Mouse (Mus musculus) forebrain, embryonic 13.5 days (tissue): Measurements from ENCODE around the gene Mrps23. TPM values are rescaled to one million over a fixed set of nuclear protein-coding genes. Genes with fewer than 3 reads are reported as not detected.
"Not testable (repeated sequence)": the region's sequence is repeated elsewhere in the genome, so short reads cannot be mapped to it uniquely, and the experiment has no call there.

Source experiments
- ATAC-seq: fragments of 200-750 bp; cut with Nextera tagmentation; 2 replicates; pipeline ENCODE4 v1.8.0; 2017
- H3K27ac ChIP-seq: fragments of 300-500 bp; sonication (generic); 2 replicates; pipeline ENCODE4 v1.5.1; 2015; ENCODE audit warnings: inconsistent platforms, mild to moderate bottlenecking, moderate library complexity
- H3K27me3 ChIP-seq: fragments of 300-500 bp; sonication (generic); 2 replicates; pipeline ENCODE4 v1.6.1; 2015; ENCODE audit warnings: mild to moderate bottlenecking, inconsistent platforms
- H3K36me3 ChIP-seq: fragments of 300-500 bp; sonication (generic); 2 replicates; pipeline ENCODE4 v1.6.1; 2015; ENCODE audit warnings: mild to moderate bottlenecking, inconsistent platforms; ENCODE audit not compliant: poor library complexity, severe bottlenecking
- H3K4me1 ChIP-seq: fragments of 300-500 bp; sonication (generic); 2 replicates; pipeline ENCODE4 v1.6.1; 2015; ENCODE audit warnings: inconsistent platforms
- H3K4me2 ChIP-seq: fragments of 300-500 bp; sonication (generic); 2 replicates; pipeline ENCODE4 v1.6.1; 2015; ENCODE audit warnings: inconsistent platforms, mild to moderate bottlenecking, moderate library complexity
- H3K4me3 ChIP-seq: fragments of 300-500 bp; sonication (generic); 2 replicates; pipeline ENCODE4 v1.5.1; 2015; ENCODE audit warnings: mild to moderate bottlenecking, inconsistent platforms
- H3K9ac ChIP-seq: fragments of 300-500 bp; sonication (generic); 2 replicates; pipeline ENCODE4 v1.6.1; 2015; ENCODE audit warnings: mild to moderate bottlenecking, inconsistent platforms
- H3K9me3 ChIP-seq: fragments of 300-500 bp; sonication (generic); replicated peaks from 2 replicates; pipeline ENCODE4 v1.6.1; 2016; ENCODE audit warnings: inconsistent platforms
- whole genome bisulfite sequencing: fragments of 180-500 bp; shearing (Covaris S2); methylation state at CpG from one replicate; pipeline ENCODE4 v1.1.7; 2015; 5-methylcytosine and 5-hydroxymethylcytosine counted together
- polyA plus RNA-seq: library from polyadenylated mRNA; unstranded; fragments of >200 nt; fragmentation: Nextera tagmentation; extraction: Ambion mirVana; gene quantifications from 2 replicates; pipeline ENCODE4 v1.2.1, GENCODE M21; 2015

The Mrps23 gene
- polyA plus RNA-seq, 1 experiment from 2014 or later: 70.9 TPM

- H3K27me3 ChIP-seq: peaks cover 41% of the 10 kb centered on the region
- peak overlapping the region; percentile 28 for H3K9ac ChIP-seq
- H3K4me1 ChIP-seq: peaks cover 33% of the 10 kb centered on the region
- H3K4me2 ChIP-seq: peak overlapping the region; percentile 30
- no peak overlapping the region for H3K27ac ChIP-seq
- H3K9me3 ChIP-seq: no peaks in the 10 kb centered on the region
- no peak overlapping the region for H3K4me3 ChIP-seq
- no peak for ATAC-seq
- peaks cover 7% of the 10 kb centered on the region; the same call in 1 of the 2 replicates for H3K36me3 ChIP-seq
- WGBS: 8% methylated on average over 29 of the region's 29 CpGs
These were observed 10.1 kb upstream of the Mrps23 start for GRCm38 (mm10) chr11:88193824-88194696.

- peaks cover 41% of the 10 kb centered on the region for H3K27me3 ChIP-seq
- ATAC-seq, H3K4me2 ChIP-seq, H3K9me3 ChIP-seq, H3K9ac ChIP-seq, H3K27ac ChIP-seq, H3K4me3 ChIP-seq, H3K36me3 ChIP-seq: not testable (repeated sequence)
- WGBS: 90% methylated on average over 3 of the region's 3 CpGs
- H3K4me1 ChIP-seq: peaks cover 33% of the 10 kb centered on the region
These were observed 8.5 kb upstream of the Mrps23 start for GRCm38 (mm10) chr11:88195699-88196098.

- peak; percentile 60; the same call in 1 of the 2 replicates for ATAC-seq
- H3K4me1 ChIP-seq: peaks cover 33% of the 10 kb centered on the region
- 3% methylated on average over 2 of the region's 2 CpGs for WGBS
- H3K36me3 ChIP-seq: no peaks in the 10 kb centered on the region
- H3K4me2 ChIP-seq: no peak overlapping the region
- H3K27ac ChIP-seq: no peak overlapping the region
- peaks cover 27% of the 10 kb centered on the region for H3K27me3 ChIP-seq
- 0 out of 2 replicates have a peak overlapping the region, but pooled peaks have one; percentile 26 for H3K9ac ChIP-seq
- no peaks in the 10 kb centered on the region for H3K9me3 ChIP-seq
- no peak overlapping the region for H3K4me3 ChIP-seq
These were observed 7.0 kb upstream of the Mrps23 start for GRCm38 (mm10) chr11:88197153-88197576.

GRCm38 (mm10) chr11:88198223-88198622, 6.0 kb upstream of the Mrps23 start:
- Histone ChIP-seq H3K27me3 (peaks cover 17% of the 10 kb centered on the region), H3K4me3 (no peak overlapping the region), H3K4me2 (no peak overlapping the region), H3K9ac (no peak overlapping the region), H3K36me3 (no peaks in the 10 kb centered on the region), H3K4me1 (peaks cover 31% of the 10 kb centered on the region), H3K27ac (no peak overlapping the region), H3K9me3 (no peaks in the 10 kb centered on the region)
- WGBS: 20% methylated on average over 4 of the region's 4 CpGs
- ATAC-seq: no peak

GRCm38 (mm10) chr11:88201172-88201571, 3.0 kb upstream of the Mrps23 start:
- Histone ChIP-seq H3K27ac (no peak overlapping the region), H3K27me3 (no peaks in the 10 kb centered on the region), H3K9me3 (no peaks in the 10 kb centered on the region), H3K4me2 (no peak overlapping the region), H3K4me1 (peaks cover 36% of the 10 kb centered on the region), H3K9ac (no peak overlapping the region), H3K36me3 (no peaks in the 10 kb centered on the region), H3K4me3 (no peak overlapping the region)
- 78% methylated on average over 2 of the region's 2 CpGs for WGBS
- no peak for ATAC-seq

- peaks cover 36% of the 10 kb centered on the region for H3K4me1 ChIP-seq
- 7% methylated on average over 2 of the region's 2 CpGs for WGBS
- H3K27me3 ChIP-seq: no peaks in the 10 kb centered on the region
- no peak overlapping the region for H3K4me2 ChIP-seq
- no peaks in the 10 kb centered on the region for H3K36me3 ChIP-seq
- no peak overlapping the region for H3K4me3 ChIP-seq
- H3K9ac ChIP-seq: peak overlapping the region; percentile 8; the same call in 1 of the 2 replicates
- no peaks in the 10 kb centered on the region for H3K9me3 ChIP-seq
- H3K27ac ChIP-seq: no peak overlapping the region
- no peak for ATAC-seq
These were observed 2.1 kb upstream of the Mrps23 start for GRCm38 (mm10) chr11:88202077-88202476.

GRCm38 (mm10) chr11:88204593-88205368, 593 bp downstream of the Mrps23 start:
- peak; percentile 46 for ATAC-seq

GRCm38 (mm10) chr11:88206576-88206975, 2.4 kb downstream of the Mrps23 start:
- H3K36me3 ChIP-seq: peaks cover 39% of the 10 kb centered on the region
- not testable (repeated sequence) for ATAC-seq, H3K4me3 ChIP-seq, H3K27me3 ChIP-seq, H3K9me3 ChIP-seq, H3K9ac ChIP-seq, H3K27ac ChIP-seq, H3K4me2 ChIP-seq
- 87% methylated on average over 8 of the region's 8 CpGs for WGBS
- peaks cover 24% of the 10 kb centered on the region for H3K4me1 ChIP-seq

More at GRCm38 (mm10) chr11:88204593-88205368, 593 bp downstream of the Mrps23 start:
- Histone ChIP-seq H3K27me3 (no peaks in the 10 kb centered on the region), H3K36me3 (peaks cover 21% of the 10 kb centered on the region), H3K9me3 (no peaks in the 10 kb centered on the region), H3K27ac (no peak overlapping the region), H3K4me2 (peak overlapping the region; percentile 92), H3K9ac (peak overlapping the region; percentile 79), H3K4me1 (peaks cover 24% of the 10 kb centered on the region), H3K4me3 (peak overlapping the region; percentile 80)
- WGBS: 33% methylated on average over 30 of the region's 30 CpGs

- H3K27me3 ChIP-seq: no peaks in the 10 kb centered on the region
- H3K9ac ChIP-seq: no peak overlapping the region
- no peak overlapping the region for H3K27ac ChIP-seq
- peaks cover 48% of the 10 kb centered on the region for H3K36me3 ChIP-seq
- H3K4me1 ChIP-seq: peaks cover 23% of the 10 kb centered on the region
- no peaks in the 10 kb centered on the region for H3K9me3 ChIP-seq
- no peak for ATAC-seq
- no peak overlapping the region for H3K4me3 ChIP-seq
- H3K4me2 ChIP-seq: no peak overlapping the region
- 94% methylated on average over 2 of the region's 2 CpGs for WGBS
These were observed 3.5 kb downstream of the Mrps23 start for GRCm38 (mm10) chr11:88207697-88208096.

GRCm38 (mm10) chr11:88211824-88212582, 7.8 kb downstream of the Mrps23 start:
- Histone ChIP-seq H3K27ac (no peak overlapping the region), H3K4me2 (no peak overlapping the region), H3K9me3 (no peaks in the 10 kb centered on the region), H3K36me3 (peaks cover 48% of the 10 kb centered on the region), H3K4me3 (no peak overlapping the region), H3K27me3 (no peaks in the 10 kb centered on the region), H3K4me1 (peaks cover 18% of the 10 kb centered on the region), H3K9ac (no peak overlapping the region)
- ATAC-seq: no peak
- WGBS: 89% methylated on average over 5 of the region's 5 CpGs

- ATAC-seq: no peak
- Histone ChIP-seq H3K9me3 (no peaks in the 10 kb centered on the region), H3K4me3 (no peak overlapping the region), H3K27ac (no peak overlapping the region), H3K4me2 (no peak overlapping the region), H3K4me1 (peaks cover 18% of the 10 kb centered on the region), H3K36me3 (peaks cover 37% of the 10 kb centered on the region), H3K27me3 (no peaks in the 10 kb centered on the region), H3K9ac (no peak overlapping the region)
- 47% methylated on average over 6 of the region's 6 CpGs for WGBS
These were observed 9.6 kb downstream of the Mrps23 start for GRCm38 (mm10) chr11:88213757-88214156.
